Mouse (Mus musculus) lung, postnatal 0 days (tissue): Measurements from ENCODE around the gene Ttc33. TPM values are rescaled to one million over a fixed set of nuclear protein-coding genes. Genes with fewer than 3 reads are reported as not detected.

Experiments
- ATAC-seq: fragments of 200-750 bp; cut with Nextera tagmentation; 2 replicates; pipeline ENCODE4 v1.8.0; 2017; ENCODE audit warnings: moderate library complexity
- DNase-seq: peaks from one replicate; pipeline ENCODE4 v3.0.0-alpha.2; 2016; ENCODE audit warnings: low spot score
- H3K27ac ChIP-seq: fragments of 300-500 bp; sonication (generic); 2 replicates; pipeline ENCODE4 v1.5.1; 2014; ENCODE audit warnings: antibody characterized with exemption, mild to moderate bottlenecking, low read length, mixed read lengths
- H3K27me3 ChIP-seq: fragments of 300-500 bp; sonication (generic); replicated peaks from 2 replicates; pipeline ENCODE4 v1.6.1; 2014; ENCODE audit warnings: low read length, mixed read lengths; ENCODE audit not compliant: insufficient read depth
- H3K36me3 ChIP-seq: fragments of 300-500 bp; sonication (generic); 2 replicates; pipeline ENCODE4 v1.6.1; 2014; ENCODE audit warnings: low read length, mixed read lengths; ENCODE audit not compliant: insufficient read depth
- H3K4me1 ChIP-seq: fragments of 300-500 bp; sonication (generic); 2 replicates; pipeline ENCODE4 v1.6.1; 2014; ENCODE audit warnings: antibody characterized with exemption, low read depth, low read length, mixed read lengths; ENCODE audit not compliant: insufficient read depth
- H3K4me2 ChIP-seq: fragments of 300-500 bp; sonication (generic); replicated peaks from 2 replicates; pipeline ENCODE4 v1.6.1; 2014; ENCODE audit warnings: low read depth, mild to moderate bottlenecking, low read length, moderate library complexity, mixed read lengths
- H3K4me3 ChIP-seq: fragments of 300-500 bp; sonication (generic); 2 replicates; pipeline ENCODE4 v1.5.1; 2014; ENCODE audit warnings: low read depth, low read length
- H3K9ac ChIP-seq: fragments of 300-500 bp; sonication (generic); replicated peaks from 2 replicates; pipeline ENCODE4 v1.6.1; 2014; ENCODE audit warnings: low read depth, mild to moderate bottlenecking
- H3K9me3 ChIP-seq: fragments of 300-500 bp; sonication (generic); 2 replicates; pipeline ENCODE4 v1.6.1; 2016; ENCODE audit warnings: low read length, mixed read lengths
- CTCF ChIP-seq: IDR thresholded peaks from 2 replicates; pipeline ENCODE4 v1.5.1; 2016; ENCODE audit warnings: antibody characterized with exemption, mild to moderate bottlenecking
- EP300 ChIP-seq: IDR thresholded peaks from 2 replicates; pipeline ENCODE4 v1.6.1; 2016; ENCODE audit warnings: antibody characterized with exemption, mild to moderate bottlenecking, control low read depth
- WGBS: fragments of 180-500 bp; shearing (Covaris S2); extraction: QIAGEN DNeasy Blood & Tissue Kit; methylation state at CpG from one replicate; pipeline ENCODE4 v1.1.7; 2014; 5-methylcytosine and 5-hydroxymethylcytosine counted together
- polyA plus RNA-seq: library from polyadenylated mRNA; unstranded; fragments of >200 nt; fragmentation: Nextera tagmentation; extraction: Ambion mirVana; gene quantifications from 2 replicates; pipeline ENCODE4 v1.2.1, GENCODE M21; 2015

Gene Ttc33
- polyA plus RNA-seq, 1 experiment from 2014 or later, result 35.9 TPM

DNA sequence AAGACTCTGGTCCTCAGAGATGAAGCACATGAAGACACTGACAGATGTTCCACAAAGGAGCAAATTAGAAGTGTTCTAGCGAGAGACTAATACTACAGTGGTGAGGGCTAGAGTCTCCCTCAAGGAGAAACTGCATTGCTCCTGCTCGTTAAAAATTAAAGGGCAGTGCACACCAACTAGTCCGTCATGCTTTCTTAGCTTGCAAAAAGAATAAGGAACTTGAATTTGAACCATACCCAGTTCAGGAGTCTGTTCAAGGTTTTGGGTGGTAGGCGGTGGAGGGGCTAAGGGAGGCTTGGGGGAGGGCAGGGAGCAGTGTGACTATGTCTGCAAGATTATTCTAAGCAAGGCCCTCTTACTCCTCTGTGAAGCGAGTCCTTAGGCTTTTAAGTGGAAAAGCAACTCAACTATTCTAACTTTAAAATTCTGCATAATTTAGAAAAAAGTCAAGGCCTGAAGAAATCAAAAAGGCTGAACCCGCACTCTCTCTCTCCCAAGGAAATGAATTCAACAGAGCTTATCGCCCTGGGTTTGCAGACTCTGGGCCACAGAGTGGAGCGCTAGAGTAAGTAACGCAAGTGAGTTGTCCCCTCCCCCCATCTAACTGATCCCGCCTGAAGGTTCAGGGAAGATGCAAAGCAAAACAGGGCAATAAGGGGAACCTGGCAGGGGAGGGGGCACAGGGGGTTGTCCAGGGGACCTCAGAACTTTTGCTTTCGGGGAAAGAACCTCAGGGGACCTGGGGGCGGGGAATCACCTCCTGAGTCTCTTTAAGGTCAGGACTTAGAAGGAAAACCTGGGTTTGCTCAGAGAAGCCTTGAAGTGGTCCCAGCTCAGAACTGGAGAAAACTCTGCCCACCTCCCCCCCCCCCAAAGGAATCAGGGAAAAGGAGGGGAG, 56.2 kb downstream of the Ttc33 start:
- H3K9ac ChIP-seq, result no peak overlapping the region
- peak overlapping the region; percentile 52 for H3K4me3 ChIP-seq
- peak; percentile 75 for DNase-seq
- TF ChIP-seq CTCF (peak; percentile 43), EP300 (no peak)
- no peaks in the 10 kb centered on the region for H3K36me3 ChIP-seq
- no peak for ATAC-seq
- H3K4me2 ChIP-seq, result peak overlapping the region; percentile 91
- WGBS, result 30% methylated on average over 12 of the region's 12 CpGs
- peaks cover 28% of the 10 kb centered on the region; the same call in 1 of the 2 replicates for H3K27me3 ChIP-seq
- peaks cover 14% of the 10 kb centered on the region; the same call in 1 of the 2 replicates for H3K4me1 ChIP-seq
- no peak overlapping the region for H3K27ac ChIP-seq
- no peaks in the 10 kb centered on the region for H3K9me3 ChIP-seq

GRCm38 (mm10) chr15:5242241-5243035, 57.1 kb downstream of the Ttc33 start:
- DNase-seq, result no peak
- no peak for ATAC-seq
- peak overlapping the region; percentile 91 for H3K4me2 ChIP-seq

DNA sequence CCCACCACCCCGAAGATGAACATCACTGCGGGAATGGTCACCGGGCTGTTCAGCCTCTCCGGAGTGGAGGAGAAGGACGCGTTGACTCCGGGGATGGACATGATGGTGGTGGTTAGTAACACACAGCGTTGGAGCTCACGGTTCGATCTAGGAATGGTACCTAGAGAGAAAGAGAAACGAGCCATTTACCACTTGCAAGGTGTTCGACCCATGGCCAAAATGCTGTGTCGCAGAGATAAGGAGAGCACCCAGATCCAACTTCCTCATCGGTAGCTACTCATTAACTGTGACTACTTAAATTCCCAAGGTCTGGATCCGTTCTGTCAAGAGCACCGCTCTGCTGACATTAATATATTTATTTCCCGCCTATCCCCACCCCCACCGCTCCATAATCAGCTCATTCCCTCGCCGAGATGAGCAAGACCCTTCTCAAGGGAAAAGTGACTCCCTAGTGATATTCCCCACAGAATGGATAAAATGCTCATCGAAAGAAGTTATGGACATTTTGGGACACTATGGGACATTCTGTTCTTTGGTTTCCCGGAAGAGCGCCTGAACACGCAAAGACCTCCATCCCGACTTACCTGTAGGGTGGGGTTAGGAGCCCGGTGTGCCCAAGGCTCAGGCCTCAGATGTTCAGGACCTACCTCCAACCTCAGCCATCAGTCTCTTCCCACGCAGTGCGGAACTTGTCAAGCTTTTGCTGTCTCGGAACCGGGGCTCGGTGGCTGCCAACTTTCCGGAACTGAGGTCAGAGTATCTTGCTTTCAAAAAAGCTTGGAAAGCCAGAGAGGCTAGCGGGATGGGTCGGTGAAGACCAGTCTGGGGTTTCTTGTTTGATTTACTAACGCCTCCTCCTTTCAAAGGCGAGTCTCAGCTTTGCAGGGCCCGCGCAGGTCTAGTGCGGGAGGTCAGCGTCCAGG, 58.0 kb downstream of the Ttc33 start:
- WGBS, result 6% methylated on average over 40 of the region's 40 CpGs

More at GRCm38 (mm10) chr15:5242241-5243035, 57.1 kb downstream of the Ttc33 start:
- no peak overlapping the region for H3K27ac ChIP-seq
- H3K9ac ChIP-seq, result no peak overlapping the region
- 2% methylated on average over 61 of the region's 61 CpGs for WGBS
- TF ChIP-seq EP300 (no peak), CTCF (no peak)
- H3K27me3 ChIP-seq, result peaks cover 28% of the 10 kb centered on the region; the same call in 1 of the 2 replicates
- no peaks in the 10 kb centered on the region for H3K36me3 ChIP-seq
- H3K4me1 ChIP-seq, result peaks cover 14% of the 10 kb centered on the region; the same call in 1 of the 2 replicates
- H3K4me3 ChIP-seq, result peak overlapping the region; percentile 52
- H3K9me3 ChIP-seq, result no peaks in the 10 kb centered on the region

DNA sequence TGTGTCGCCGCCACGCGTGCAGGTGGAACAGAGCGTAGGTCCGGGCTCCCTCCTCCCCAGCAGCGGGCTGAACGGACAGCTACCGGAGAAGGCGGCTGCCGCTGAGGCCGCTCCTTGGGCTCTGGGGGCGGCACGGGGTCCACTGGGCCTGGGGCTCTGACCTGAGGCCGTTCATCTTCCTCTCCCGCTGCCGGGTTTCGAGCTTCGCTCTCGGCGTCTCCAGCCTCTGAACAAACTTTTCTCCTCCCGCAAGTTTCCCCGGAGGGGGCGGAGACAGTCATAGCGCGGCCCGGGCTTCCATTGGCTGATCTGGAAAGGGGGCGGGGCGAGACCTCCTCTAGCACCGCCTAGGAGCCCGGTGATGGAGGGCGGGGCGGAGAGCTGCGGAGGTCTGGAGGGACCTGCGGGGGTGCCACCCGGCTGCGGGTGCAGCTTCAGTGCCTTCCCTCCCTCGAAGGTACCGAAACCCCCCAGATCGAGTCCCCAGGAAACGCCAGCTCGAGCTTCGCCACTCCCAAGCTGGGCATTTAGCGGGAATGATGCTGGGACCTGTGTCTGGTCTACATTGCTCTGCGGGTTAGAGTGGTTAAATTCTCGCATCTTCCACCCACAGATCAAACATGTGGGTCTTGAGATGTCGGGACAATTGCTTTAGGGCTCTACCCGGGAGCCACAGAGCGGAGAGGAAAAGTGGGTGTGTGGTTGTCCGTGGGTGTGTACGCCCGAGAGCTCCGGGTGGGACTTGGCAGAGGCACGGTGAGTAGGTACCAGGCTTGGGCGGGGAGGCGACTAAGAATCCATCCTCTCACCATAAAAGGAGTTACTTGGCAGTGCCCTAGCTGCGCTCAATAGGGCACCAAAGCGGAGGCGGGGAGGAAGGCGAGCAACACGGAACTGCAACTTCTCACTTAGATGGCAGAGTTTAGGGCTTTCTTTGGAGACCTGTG, 58.9 kb downstream of the Ttc33 start, which contains the start of gene Ptger4:
TSS of gene Ptger4 (minus strand) at position 229 of the 947 bp plus-strand sequence.
- peaks cover 14% of the 10 kb centered on the region; the same call in 1 of the 2 replicates for H3K4me1 ChIP-seq
- H3K27ac ChIP-seq, result no peak within 1 kb of the TSS
- TF ChIP-seq CTCF, result no peak
- TF ChIP-seq EP300, result no peak
- 0 out of 2 replicates have a peak within 1 kb of the TSS, but pooled peaks have one; percentile 23 for H3K9ac ChIP-seq
- no peaks in the 10 kb centered on the region for H3K36me3 ChIP-seq
- peaks cover 28% of the 10 kb centered on the region; the same call in 1 of the 2 replicates for H3K27me3 ChIP-seq
- peak; percentile 97 for ATAC-seq
- peak within 1 kb of the TSS; percentile 52 for H3K4me3 ChIP-seq
- WGBS, result 1% methylated on average over 54 of the region's 61 CpGs
- DNase-seq, result peak; percentile 95
- peak within 1 kb of the TSS; percentile 91 for H3K4me2 ChIP-seq
- H3K9me3 ChIP-seq, result no peaks in the 10 kb centered on the region

More for the DNA sequence above, 58.0 kb downstream of the Ttc33 start:
- H3K9ac ChIP-seq, result 0 out of 2 replicates have a peak overlapping the region, but pooled peaks have one; percentile 23
- DNase-seq (peak; percentile 14), ATAC-seq (no peak)
- peak overlapping the region; percentile 91 for H3K4me2 ChIP-seq
- TF ChIP-seq CTCF, result no peak
- no peak for TF ChIP-seq EP300
- H3K4me1 ChIP-seq, result peaks cover 14% of the 10 kb centered on the region; the same call in 1 of the 2 replicates
- peaks cover 28% of the 10 kb centered on the region; the same call in 1 of the 2 replicates for H3K27me3 ChIP-seq
- no peak overlapping the region for H3K27ac ChIP-seq
- no peaks in the 10 kb centered on the region for H3K9me3 ChIP-seq
- H3K36me3 ChIP-seq, result no peaks in the 10 kb centered on the region
- peak overlapping the region; percentile 52 for H3K4me3 ChIP-seq

DNA sequence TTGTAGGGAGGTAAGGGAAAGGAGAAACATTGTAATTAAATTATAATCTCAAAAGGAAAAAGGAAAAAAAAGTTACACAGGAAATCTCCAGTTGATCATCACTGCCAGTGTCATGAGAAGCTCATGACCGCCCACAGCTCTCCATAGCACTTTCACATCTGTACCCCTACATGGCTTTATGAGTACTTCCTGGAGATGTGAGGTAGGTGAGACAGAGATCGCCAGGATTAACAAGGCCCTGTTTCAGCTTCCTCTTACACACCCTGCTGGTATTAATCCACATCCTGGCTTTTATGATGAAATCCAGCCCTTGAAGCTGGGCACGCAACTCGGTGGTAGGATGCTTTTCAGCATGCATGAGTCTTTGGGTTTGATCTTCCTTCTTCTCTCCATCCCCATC, 64.9 kb downstream of the Ttc33 start:
- WGBS, result 85% methylated on average over 4 of the region's 4 CpGs
- ATAC-seq (no peak), DNase-seq (no peak)
- no peak overlapping the region for H3K4me3 ChIP-seq
- no peaks in the 10 kb centered on the region for H3K4me1 ChIP-seq
- no peak overlapping the region for H3K9ac ChIP-seq
- H3K9me3 ChIP-seq, result no peaks in the 10 kb centered on the region
- no peaks in the 10 kb centered on the region for H3K27me3 ChIP-seq
- H3K27ac ChIP-seq, result no peak overlapping the region
- H3K4me2 ChIP-seq, result no peak overlapping the region
- H3K36me3 ChIP-seq, result no peaks in the 10 kb centered on the region
- TF ChIP-seq EP300 (no peak), CTCF (no peak)
